Mouse (Mus musculus): ENCODE data around the gene Xaf1.

Gene Xaf1

DNA sequence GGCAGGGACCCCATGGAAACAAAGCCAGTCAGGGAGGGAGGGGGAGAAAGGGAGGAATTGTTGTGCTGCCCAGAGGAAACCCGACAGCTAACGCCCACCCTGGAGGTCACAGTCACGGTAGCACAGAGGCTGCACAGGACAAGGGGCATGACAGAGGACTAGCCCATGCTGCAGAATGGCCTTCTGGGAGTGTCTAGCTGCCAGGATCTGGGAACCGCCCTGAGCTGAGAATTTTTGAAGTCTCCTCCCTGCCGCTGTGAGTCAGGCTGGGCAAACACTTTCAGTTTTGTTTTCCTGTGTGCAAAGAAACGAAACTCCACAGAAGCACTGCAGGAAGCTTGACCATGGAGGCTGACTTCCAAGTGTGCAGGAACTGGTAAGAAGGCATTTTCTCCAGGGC lies at the start of gene Xaf1:
Gene Xaf1 (plus strand): TSS at position 296 of the 400 bp plus-strand sequence.
- DNase-seq (ENCODE audit: low read depth, low spot score), result peak; percentile 56

DNA sequence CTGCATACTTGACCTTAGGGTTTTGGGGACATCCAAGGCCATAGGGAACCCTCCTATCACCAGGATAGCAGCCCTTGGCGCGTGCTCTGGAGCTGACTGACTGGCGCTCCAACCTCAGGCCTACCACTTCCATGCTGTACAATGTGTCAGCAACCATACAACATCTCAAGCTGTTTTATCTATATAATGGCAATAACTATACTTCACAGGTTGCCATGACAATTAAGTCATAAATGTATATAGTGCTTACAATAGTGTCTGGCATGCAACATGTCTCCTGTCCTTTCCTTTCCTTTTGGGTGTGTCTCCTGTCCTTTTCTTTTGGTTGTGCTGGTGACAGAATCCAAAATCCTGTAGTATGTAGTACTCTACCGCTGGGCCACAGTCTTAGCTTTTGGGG lies 45.8 kb upstream of the Xaf1 start:
- DNase-seq (ENCODE audit: low read depth, low spot score), result no peak

DNA sequence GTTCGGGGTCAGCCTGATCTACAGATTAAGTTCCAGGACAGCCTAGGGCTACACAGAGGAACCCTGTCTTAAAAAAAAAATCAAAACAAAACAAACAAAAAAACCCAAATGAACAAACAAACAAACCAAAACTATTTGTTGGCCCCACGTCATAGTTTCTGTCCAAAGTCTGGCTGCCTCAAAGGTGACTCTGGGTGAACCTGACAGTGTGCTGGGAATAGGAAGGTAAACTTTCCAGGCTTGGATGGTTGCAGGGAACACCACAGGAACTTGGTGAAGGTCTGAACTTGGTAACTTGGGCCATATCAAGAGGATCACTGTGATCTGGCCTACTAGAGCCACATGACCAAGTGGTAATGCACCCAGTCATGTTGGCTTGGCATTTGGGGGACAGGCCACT lies 45.0 kb upstream of the Xaf1 start:
- DNase-seq (ENCODE audit: low read depth, low spot score), result no peak

DNA sequence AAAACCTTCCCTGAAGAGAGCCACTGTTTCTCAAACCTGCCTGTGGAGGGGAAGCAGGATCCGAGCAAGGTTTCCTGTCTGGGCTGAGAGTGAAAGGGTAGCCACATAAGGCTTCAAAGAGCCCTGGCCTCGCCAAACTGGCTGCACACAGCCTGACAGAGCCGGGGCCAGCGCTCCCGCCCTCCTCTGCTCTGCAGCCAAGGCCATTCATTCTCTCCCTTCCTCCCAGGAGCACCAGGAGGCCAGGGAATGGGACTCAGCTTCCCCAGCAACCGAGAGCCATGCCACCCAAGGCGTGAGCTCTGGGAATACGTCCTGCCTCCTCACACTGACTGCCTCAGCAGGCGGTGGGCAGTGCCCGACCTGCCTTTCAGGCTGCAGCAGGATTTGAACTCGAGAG lies 35.9 kb upstream of the Xaf1 start:
- no peak for DNase-seq (ENCODE audit: low read depth, low spot score)

DNA sequence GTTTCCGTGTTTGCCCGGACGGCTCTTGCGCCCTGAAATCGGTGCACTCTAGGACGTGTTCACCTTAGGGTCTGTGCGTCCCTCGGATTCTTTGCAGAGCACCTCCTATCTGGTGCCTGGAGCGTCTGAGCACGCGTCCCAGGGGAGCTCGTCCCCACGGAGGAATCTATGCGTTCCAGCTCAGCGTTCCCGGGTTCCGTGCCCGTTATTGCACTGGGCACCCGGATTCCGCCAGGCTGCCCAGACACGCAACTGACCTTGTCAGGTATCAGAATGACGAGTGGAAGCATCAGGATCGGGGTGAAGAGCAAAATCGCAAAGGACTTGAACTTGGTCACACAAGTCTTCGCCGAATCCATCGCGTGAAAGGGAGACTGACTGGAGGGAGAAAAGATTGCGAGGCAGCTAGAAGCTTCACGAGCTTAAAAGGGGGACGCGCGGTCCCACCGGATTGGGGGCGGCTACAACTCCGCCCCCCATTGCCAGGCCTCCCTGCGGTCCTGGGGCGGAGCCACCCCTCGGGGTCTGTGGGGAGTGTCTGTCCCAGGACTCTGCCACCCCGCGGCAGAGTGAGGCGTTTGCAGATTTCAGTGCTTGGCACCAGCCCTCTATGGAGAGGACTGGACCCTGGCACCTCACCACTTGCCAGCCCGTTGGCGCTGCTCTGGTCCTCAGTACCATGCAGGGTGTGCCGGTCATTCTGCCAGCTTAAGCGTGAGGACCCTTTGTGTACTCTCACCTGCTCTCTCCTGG lies 35.0 kb upstream of the Xaf1 start:
- DNase-seq (ENCODE audit: low read depth, low spot score), result peak; percentile 65

DNA sequence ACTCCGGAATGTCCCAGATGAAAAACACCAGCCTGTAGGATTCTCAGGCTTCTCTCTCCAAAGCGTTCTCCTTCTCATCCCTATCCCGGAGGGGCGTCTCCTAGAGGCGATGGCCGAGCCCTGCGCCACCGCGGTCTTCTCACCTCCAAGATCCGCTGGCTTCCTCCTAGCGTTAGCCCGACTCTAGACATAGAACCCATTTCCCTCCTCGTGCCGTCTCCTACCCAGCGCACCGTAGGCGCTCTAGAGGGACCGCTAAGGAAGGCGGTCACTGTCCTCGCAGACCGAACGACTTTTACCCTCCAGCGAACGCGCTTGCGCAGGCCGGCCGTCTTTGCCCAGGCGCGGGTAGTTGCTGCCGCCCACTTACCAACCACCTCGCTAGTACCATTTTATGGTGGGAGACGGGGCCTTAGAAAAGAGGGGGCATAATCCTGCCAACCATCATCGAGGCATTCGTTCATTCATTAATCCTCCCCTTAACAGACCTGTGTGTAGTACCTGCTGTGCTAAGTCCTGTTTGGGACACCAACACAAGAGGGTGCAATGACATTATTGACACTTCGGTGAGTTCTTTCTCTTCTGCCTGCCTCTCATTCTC lies 34.4 kb upstream of the Xaf1 start, which contains the start of gene Slc13a5:
Gene Slc13a5 (minus strand): TSS at position 263 of the 601 bp plus-strand sequence.
- no peak for DNase-seq (ENCODE audit: low read depth, low spot score)

DNA sequence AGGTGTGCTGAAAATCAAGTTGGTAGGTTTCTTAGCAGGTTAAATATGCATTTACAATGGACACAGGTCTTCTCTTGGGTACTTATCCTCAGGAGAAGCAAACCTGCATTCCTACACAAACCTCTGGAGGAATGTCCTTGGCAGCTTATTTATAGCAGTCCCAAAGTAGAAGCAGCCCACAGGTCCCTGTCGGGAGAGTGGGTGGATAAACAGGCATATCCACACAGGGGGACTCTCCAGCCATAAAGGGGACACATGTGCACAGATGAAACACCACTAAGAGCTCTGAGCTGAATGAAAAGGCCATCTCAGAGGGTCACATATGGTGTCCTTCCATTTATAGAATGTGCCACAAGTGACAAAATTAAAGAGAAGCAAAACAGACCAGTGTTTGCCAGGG lies 29.7 kb upstream of the Xaf1 start:
- no peak for DNase-seq (ENCODE audit: low read depth, low spot score)

DNA sequence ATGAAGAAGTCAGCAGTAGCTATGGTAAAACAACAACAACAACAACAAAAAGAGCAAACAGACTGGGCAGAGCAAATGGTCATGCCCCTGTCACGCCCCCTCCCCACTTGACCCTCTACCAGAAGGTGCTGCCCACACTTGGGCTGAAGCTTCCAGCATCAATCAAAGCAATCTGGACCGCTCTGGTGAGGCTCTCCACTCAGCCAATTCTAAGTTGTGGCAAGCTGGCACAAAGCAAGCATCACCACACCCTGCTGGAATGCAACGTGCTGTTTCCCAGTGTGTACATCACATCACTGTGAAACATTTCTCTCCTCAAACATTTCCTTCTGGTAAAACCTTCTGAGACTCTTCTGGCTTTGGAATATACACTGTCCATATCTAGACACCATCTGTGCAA lies 28.1 kb upstream of the Xaf1 start:
- DNase-seq (ENCODE audit: low read depth, low spot score), result no peak

DNA sequence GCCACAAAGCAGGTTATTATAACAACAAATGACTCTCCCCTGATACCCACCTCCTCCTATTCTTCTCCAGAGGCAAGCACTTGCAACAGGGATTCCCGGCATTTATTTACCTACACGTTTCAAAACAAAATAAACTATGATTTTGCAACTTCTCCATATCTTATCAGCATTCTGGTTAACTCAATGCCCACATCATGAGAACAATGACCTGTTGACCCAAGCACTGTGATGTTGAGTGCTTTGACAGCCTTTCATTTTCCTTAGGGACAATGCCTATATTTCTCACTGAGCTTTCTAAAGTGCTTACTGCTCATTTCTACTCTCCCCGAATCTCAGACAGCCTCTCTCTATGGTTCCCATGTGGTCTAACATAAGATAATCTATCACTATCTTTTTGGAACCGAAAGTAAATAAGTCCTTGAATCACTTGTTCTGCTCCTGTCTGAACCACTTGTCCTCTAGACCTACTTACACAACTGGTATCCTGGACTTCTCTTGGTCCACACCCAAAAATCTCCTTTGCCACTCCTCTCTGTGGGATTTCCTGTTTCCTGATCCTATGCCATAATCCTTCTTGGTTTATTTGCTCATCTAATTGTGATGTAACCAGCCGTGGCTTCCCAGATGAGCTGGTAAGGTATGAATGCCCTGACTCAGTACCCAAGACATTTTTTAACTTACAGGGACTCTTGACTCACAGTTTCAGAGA lies 20.1 kb upstream of the Xaf1 start:
- DNase-seq (ENCODE audit: low read depth, low spot score), result no peak

DNA sequence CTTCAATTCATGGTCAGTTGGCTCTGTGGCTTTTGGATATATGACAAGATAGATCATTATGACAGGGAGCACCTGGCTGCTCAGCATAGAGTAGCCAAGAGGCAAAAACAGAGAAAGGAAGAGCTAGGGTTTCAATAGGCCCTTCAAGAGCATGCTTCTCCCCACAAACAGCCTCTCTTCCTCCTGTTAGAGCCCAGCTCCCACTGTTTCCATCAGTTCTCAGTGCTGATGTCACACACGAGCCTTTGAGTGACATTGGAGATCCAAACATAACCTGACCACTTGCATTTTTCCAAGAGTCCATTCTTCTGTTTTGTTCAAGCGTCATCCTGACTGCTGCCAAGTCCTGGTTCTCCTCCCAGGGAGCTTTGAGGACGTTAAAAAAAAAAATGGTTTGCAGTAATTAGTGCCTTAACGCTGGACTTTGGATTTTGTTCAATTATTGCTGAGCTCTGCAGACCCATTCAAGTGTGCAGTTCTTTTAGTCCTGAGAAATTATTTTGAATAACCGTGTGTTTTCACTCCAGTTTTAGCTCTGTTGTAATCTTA lies 19.5 kb upstream of the Xaf1 start:
- no peak for DNase-seq (ENCODE audit: low read depth, low spot score)

DNA sequence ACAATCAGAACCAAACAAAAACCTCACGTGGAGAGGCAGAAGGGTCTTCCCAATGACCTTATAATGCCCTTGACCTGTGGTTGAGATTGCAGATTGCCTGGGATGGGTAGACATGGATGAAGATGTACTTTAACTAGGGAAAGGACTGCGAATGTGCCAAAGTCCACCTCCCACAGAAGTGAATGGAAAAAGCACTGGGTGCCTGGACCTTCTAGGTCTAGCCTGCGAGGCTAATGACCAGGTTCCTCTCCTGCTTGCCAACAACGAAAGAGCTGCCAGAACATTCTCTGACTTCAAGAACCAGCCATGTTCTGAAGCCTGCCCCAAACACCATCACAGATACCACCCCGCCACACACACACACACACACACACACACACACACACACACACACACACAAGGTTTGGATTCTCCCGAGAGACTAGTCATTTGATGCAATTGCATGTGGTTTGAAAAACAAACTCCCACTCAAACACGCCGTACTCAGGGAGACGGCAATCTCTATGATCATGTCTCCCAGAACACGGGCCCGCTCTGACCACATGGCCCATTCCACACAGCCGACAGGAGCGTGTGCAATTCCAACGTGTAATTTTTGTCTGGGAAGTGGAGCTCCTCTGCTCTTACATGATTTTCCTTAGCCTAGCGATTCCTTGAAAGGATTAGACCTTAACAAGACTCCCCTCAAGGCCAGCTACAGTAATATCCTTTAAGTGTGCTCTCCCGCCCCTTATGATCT lies 17.8 kb upstream of the Xaf1 start:
- no peak for DNase-seq (ENCODE audit: low read depth, low spot score)

DNA sequence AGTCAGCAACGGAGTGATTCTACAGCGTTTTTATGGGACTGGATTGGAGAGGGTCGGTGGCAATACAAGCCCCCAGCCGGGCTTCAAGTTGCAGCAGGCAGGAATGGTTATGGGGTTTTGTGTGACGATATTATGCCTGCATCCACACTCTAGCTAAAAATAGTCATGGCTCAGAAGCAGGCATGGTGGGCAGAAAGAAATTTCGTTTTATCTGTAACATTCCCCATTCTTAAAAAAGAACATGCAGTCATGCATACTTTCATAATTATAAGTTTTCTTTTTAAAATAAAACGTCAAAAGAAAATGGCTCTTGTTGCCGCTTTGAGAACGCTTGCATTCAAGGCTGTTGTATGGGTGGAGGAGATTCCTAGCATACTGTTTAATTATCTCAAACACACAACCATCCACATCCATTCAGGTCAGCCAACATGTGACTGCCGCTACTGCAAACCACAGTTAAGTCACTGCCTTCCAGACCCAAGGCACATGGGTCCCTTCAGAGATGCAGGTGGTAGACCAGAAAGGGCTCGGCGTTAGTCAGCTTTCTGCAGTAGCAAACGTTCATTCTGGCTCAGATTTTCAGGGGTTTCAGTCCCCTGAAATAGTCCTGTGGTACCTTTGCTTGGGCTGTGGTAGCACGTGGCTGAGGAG lies 16.8 kb upstream of the Xaf1 start:
- no peak for DNase-seq (ENCODE audit: low read depth, low spot score)

DNA sequence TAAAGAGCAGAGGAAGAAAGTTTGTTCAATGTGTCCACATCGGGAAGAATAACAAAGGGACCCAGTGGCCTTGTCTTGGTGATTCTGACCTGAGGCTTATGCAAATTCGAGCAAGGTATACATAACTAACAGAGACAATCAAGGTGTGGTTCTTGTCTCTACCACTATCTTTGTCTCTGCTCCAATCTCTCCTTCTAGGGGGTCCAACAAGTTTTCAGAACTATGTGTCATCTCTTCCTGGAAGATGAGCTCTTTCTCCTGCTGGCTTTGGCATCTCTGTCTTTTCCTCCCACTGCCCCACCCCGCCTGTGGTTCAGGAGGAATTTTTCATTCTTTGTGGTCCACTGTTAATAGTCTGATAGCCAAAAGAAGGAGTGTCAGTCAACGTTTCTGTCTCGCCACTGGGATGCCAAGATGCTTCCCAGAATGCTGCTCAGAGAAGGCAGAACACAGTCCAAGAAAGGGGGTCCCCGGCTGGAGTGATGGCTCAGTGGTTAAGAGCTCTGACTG lies 15.4 kb upstream of the Xaf1 start:
- DNase-seq (ENCODE audit: low read depth, low spot score), result no peak

DNA sequence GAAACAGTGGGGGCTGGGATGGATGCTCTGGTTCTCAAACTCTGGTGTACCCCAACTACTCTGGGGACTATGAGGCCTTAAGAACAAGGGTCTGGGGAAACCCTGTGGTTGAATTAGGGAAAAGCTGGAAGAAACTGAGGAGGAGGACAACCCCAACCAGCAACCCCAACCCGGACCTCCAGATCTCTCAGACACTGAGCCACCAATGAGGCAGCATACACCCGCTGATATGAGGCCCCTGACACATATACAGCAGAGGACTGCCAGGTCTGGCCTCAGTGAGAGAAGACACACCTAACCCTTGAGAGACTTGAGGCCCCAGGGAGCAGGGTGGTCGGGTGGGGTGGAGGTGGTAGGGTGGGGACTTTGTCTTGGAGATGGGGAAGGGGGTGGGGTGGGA lies 14.8 kb upstream of the Xaf1 start:
- DNase-seq (ENCODE audit: low read depth, low spot score), result no peak

DNA sequence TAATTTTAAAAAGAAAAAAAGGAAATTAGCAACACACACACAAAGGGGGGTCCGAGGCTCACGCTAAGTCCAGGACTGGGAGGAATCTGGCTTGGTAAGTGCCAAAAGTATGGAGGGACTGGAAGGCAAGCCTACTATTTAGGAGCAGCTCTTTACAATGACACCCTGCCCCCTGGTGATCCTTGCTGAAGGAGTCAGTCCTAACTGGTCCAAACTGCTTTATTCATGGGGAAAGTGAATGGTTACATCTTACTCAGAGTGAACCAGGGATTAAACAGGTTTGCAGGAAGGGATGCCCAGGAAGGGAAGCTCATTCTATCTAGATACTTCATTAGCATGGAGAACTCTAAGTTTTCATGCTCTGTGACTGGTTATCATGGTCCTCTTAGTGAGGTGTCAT lies 14.3 kb upstream of the Xaf1 start:
- no peak for DNase-seq (ENCODE audit: low read depth, low spot score)

DNA sequence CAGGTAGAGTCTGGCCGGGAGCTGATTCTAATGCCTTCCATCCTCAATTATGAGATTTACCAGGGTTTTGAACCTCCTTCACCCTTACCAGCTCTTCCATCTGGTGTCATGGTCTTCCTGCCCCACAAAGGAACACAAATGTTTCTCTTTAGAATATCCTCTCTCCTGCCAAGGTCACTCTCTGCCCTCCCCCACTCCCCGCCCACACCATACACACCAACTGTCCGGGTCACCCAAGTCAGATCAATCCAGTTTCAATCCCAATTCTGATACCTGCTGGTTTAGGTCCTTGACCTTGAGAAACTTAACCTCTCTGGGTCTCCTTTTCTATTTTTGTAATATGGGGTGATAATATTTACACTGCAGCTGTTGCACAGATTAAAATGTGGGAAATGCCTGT lies 13.9 kb upstream of the Xaf1 start:
- DNase-seq (ENCODE audit: low read depth, low spot score), result no peak

DNA sequence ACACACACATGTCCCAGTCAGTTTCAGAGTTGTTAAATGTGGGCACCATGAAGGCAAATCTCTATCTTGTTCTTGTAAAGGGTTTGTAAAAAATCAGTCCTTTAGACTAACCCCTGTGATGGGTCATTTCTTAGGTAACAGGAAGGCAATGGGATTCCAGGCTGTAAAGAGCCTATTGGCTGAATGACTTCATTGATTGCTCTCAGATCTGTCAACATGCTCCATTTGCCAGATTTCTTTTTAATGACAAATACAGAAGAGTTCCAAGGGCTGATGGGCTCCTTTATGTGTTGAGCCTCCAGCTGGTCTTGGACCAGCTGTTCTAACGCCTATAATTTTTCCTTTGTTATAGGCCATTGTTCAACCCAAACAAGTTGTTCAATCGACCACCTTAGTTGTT lies 8.3 kb upstream of the Xaf1 start:
- DNase-seq (ENCODE audit: low read depth, low spot score), result no peak

DNA sequence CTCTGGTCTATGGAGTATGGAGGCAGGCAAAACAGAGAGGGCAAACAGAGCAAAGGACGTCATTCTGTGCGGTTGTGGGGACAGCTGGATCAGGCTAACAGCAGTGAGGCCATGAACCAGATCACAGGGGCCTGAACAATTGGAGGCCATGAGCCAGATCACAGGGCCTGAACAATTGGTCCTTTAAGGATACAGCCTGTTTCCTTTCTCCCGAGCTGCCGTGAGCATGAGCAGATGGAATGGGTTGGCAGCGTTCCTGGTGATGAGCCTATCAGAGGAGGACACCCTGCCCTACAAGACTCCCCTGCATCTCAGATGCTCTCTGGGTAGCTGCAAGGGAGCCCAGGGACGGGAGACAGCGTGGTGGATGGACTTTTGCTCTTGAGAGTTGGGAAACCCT lies 801 bp downstream of the Xaf1 start:
- no peak for DNase-seq (ENCODE audit: low read depth, low spot score)

DNA sequence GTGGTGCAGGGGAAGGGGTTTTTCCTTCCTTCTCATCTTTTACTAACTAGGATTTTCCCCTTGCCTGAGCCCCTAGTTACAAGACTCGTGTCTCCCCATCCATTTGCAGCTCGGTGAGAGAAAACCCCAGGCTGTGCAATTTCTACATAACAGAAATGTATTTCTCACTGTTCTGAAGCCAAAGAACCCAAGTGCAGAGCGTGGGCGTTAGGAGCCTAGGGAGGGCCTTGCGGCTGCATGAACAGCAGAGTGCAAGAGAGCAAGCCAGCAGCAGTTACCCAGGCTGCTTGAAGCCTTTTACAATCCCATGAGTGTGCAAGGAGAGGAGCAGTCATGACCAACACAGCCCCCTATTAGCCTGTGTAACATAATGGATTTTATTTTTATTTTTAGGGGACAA lies 6.0 kb downstream of the Xaf1 start:
- no peak for DNase-seq (ENCODE audit: low read depth, low spot score)

DNA sequence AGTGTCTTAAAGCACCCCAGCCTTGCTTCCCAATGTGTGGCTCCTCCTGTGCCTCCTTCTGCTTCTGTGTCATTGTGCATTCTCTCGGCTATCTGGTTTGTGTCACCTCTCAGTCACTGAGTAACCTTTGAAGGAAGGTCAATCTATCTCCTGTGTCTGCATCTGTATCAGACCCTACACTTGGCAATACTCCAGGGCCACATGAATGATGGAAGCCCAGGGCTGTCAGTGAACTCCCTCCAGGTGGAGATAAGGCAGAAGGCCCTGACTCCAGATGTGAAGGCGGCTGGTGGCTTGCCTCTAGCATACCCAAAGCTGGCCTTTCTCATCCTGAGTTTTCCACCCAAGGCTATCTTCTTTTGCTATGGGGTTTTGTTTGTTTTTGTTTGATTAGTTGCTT lies 7.6 kb downstream of the Xaf1 start:
- no peak for DNase-seq (ENCODE audit: low read depth, low spot score)

DNA sequence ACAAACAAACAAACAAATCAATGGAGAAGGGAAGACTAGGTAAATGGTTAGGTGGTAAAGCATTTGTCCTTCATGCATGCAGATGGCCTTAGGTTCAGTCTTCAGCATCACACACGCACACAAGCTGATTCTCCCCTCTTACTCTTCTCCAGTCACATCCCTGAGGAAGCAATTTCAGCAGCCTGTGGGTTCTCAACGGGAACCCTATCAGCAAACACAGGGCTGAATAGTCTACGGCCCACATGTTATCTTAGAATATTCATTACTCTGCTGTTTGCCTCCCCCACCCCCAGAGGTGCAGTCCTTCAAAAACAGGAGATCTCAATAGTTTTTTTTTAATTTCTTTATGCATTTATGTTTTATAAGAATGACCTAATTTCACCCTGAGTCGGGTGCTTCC lies 9.1 kb downstream of the Xaf1 start:
- DNase-seq (ENCODE audit: low read depth, low spot score), result no peak
